Mouse (Mus musculus) intestine, embryonic 16.5 days (tissue): ENCODE measurements around the gene Hs3st5. TPM values are rescaled to one million over a fixed set of nuclear protein-coding genes. Genes with fewer than 3 reads are reported as not detected.

ENCODE experiments used
- ATAC-seq: fragments of 200-750 bp; cut with Nextera tagmentation; 2 replicates; pipeline ENCODE4 v1.8.0; 2017; ENCODE audit warnings: moderate TSS enrichment, moderate library complexity
- H3K27ac ChIP-seq: fragments of 300-500 bp; sonication (generic); 2 replicates; pipeline ENCODE4 v1.5.1; 2014; ENCODE audit warnings: mild to moderate bottlenecking, low read length
- H3K27me3 ChIP-seq: fragments of 300-500 bp; sonication (generic); replicated peaks from 2 replicates; pipeline ENCODE4 v1.6.1; 2014; ENCODE audit warnings: low read length, control low read depth, mixed read lengths; ENCODE audit not compliant: control insufficient read depth, insufficient read depth
- H3K36me3 ChIP-seq: fragments of 300-500 bp; sonication (generic); 2 replicates; pipeline ENCODE4 v1.6.1; 2014; ENCODE audit warnings: low read length, control low read depth; ENCODE audit not compliant: control insufficient read depth, insufficient read depth
- H3K4me1 ChIP-seq: fragments of 300-500 bp; sonication (generic); 2 replicates; pipeline ENCODE4 v1.6.1; 2014; ENCODE audit warnings: low read length, control low read depth, mixed read lengths; ENCODE audit not compliant: control insufficient read depth, insufficient read depth
- H3K4me2 ChIP-seq: fragments of 300-500 bp; sonication (generic); 2 replicates; pipeline ENCODE4 v1.6.1; 2014; ENCODE audit warnings: low read depth, low read length, control low read depth
- H3K4me3 ChIP-seq: fragments of 300-500 bp; sonication (generic); 2 replicates; pipeline ENCODE4 v1.5.1; 2014; ENCODE audit warnings: mild to moderate bottlenecking, low read length
- H3K9ac ChIP-seq: fragments of 300-500 bp; sonication (generic); 2 replicates; pipeline ENCODE4 v1.6.1; 2014; ENCODE audit warnings: low read depth, low read length
- H3K9me3 ChIP-seq: fragments of 300-500 bp; sonication (generic); 2 replicates; pipeline ENCODE4 v1.6.1; 2016; ENCODE audit warnings: low read length, control low read depth; ENCODE audit not compliant: control insufficient read depth
- whole genome bisulfite sequencing: fragments of 180-500 bp; shearing (Covaris S2); extraction: QIAGEN DNeasy Blood & Tissue Kit; methylation state at CpG from one replicate; pipeline ENCODE4 v1.1.7; 2014; 5-methylcytosine and 5-hydroxymethylcytosine counted together
- polyA plus RNA-seq: library from polyadenylated mRNA; unstranded; fragments of >200 nt; fragmentation: Nextera tagmentation; extraction: Ambion mirVana; gene quantifications from 2 replicates; pipeline ENCODE4 v1.2.1, GENCODE M21; 2015

The Hs3st5 gene
- polyA plus RNA-seq, 1 experiment from 2014 or later: 1.4 TPM

- H3K36me3 ChIP-seq: no peaks in the 10 kb centered on the region
- WGBS: 80% methylated on average over 5 of the region's 5 CpGs
- no peaks in the 10 kb centered on the region for H3K9me3 ChIP-seq
- no peak overlapping the region for H3K27ac ChIP-seq
- no peak overlapping the region for H3K4me2 ChIP-seq
- ATAC-seq: no peak
- no peaks in the 10 kb centered on the region for H3K27me3 ChIP-seq
- no peak overlapping the region for H3K9ac ChIP-seq
- H3K4me1 ChIP-seq: no peaks in the 10 kb centered on the region
- no peak overlapping the region for H3K4me3 ChIP-seq
These were observed 299.2 kb downstream of the Hs3st5 start for GRCm38 (mm10) chr10:36805788-36806187.

GRCm38 (mm10) chr10:36807007-36807406 is 300.4 kb downstream of the Hs3st5 start:
- Histone ChIP-seq H3K9me3 (no peaks in the 10 kb centered on the region), H3K36me3 (no peaks in the 10 kb centered on the region), H3K4me2 (no peak overlapping the region), H3K27me3 (no peaks in the 10 kb centered on the region), H3K9ac (no peak overlapping the region), H3K4me1 (no peaks in the 10 kb centered on the region), H3K27ac (no peak overlapping the region), H3K4me3 (no peak overlapping the region)
- no peak for ATAC-seq
- WGBS: 69% methylated on average over 5 of the region's 5 CpGs

DNA sequence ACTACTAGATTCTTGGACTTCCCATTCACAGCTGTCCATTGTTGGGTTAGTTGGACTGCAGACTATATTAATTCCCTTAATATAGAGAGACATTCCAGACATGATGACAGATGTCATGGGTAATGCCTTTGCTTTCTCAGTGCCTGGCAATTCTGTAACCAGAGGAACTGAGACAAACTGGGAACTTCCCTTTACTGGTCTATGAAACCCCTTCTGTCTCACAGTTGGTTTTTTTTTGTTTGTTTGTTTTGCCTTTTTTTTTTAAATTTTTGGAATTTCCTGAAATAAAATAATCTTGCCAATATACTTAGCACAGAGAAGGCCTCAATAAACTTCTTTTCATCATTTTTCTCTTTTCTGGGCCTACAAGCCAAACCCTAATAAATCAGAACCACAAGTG is 312.3 kb downstream of the Hs3st5 start:
- Histone ChIP-seq H3K4me3 (no peak overlapping the region), H3K4me1 (no peaks in the 10 kb centered on the region), H3K9ac (no peak overlapping the region), H3K27ac (no peak overlapping the region), H3K9me3 (no peaks in the 10 kb centered on the region), H3K4me2 (no peak overlapping the region), H3K27me3 (no peaks in the 10 kb centered on the region), H3K36me3 (no peaks in the 10 kb centered on the region)
- no peak for ATAC-seq

GRCm38 (mm10) chr10:36829079-36829478 is 322.5 kb downstream of the Hs3st5 start:
- ATAC-seq: no peak
- no peaks in the 10 kb centered on the region for H3K4me1 ChIP-seq

DNA sequence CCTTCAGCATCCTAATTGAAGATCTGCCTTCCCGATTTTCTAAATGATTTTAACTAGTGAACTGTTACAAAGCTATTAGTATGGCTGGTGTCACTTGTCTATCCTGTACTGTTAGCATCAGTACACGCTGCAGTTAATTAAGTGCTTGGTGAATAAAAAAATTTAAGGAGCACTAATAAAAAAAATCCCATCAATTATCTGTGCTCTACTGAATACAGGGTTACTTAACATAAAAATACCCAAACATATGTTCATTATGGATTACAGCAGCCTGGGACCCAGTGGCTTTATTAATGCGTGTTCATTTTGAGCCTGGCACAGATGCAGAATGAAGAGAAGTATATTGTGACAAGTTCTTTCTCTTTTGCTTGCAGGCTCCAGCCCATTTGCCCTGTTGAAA is 325.6 kb downstream of the Hs3st5 start:
- 84% methylated on average over 3 of the region's 3 CpGs for WGBS
- no peaks in the 10 kb centered on the region for H3K27me3 ChIP-seq
- no peak overlapping the region for H3K4me3 ChIP-seq
- H3K9me3 ChIP-seq: no peaks in the 10 kb centered on the region
- H3K27ac ChIP-seq: no peak overlapping the region
- ATAC-seq: no peak
- H3K4me2 ChIP-seq: no peak overlapping the region
- H3K4me1 ChIP-seq: no peaks in the 10 kb centered on the region
- no peak overlapping the region for H3K9ac ChIP-seq
- H3K36me3 ChIP-seq: no peaks in the 10 kb centered on the region

More at GRCm38 (mm10) chr10:36829079-36829478, 322.5 kb downstream of the Hs3st5 start:
- Histone ChIP-seq H3K4me3 (no peak overlapping the region), H3K27ac (no peak overlapping the region), H3K4me2 (no peak overlapping the region), H3K36me3 (no peaks in the 10 kb centered on the region), H3K9ac (no peak overlapping the region), H3K27me3 (no peaks in the 10 kb centered on the region), H3K9me3 (no peaks in the 10 kb centered on the region)
- 73% methylated on average over 3 of the region's 3 CpGs for WGBS

- Histone ChIP-seq H3K36me3 (no peaks in the 10 kb centered on the region), H3K27me3 (no peaks in the 10 kb centered on the region), H3K4me1 (no peaks in the 10 kb centered on the region), H3K9me3 (no peaks in the 10 kb centered on the region), H3K4me3 (no peak overlapping the region), H3K9ac (no peak overlapping the region), H3K27ac (no peak overlapping the region), H3K4me2 (no peak overlapping the region)
- WGBS: 17% methylated on average over 5 of the region's 5 CpGs
- no peak for ATAC-seq
These were observed 327.6 kb downstream of the Hs3st5 start for GRCm38 (mm10) chr10:36834224-36834623.

DNA sequence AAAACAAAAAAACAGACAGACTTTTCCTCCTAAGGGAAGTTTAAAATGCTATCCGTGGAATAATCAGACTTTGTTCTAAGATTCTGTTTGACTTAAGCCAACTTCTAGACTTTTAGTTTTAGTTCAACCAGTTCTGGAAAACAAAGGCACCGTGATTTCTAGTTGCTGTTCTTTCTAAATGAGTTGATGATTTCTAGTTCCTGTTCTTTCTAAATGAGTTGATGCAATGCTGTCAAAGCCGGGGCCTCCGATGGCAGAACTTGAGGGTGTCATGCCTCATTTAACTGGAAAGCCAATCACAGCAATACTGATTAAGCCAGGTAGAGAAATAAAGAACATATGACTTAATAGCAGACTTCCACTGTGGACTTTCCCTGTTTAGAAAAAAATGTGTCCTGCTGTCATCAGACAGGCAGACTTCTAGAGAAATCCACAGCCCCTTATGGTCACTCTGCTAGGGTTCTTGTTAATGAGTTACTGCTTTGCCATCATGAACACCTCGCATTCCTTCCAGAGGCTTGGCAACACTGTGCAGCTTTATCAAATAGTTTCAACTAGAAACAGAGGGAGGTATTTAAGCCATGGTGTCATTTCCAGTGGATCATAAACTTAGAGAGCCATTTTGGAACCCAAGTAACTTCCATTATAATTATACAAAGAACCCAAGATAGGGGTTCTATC is 329.4 kb downstream of the Hs3st5 start:
- Histone ChIP-seq H3K4me3 (no peak overlapping the region), H3K27me3 (no peaks in the 10 kb centered on the region), H3K9me3 (no peaks in the 10 kb centered on the region), H3K4me2 (no peak overlapping the region), H3K36me3 (no peaks in the 10 kb centered on the region), H3K27ac (no peak overlapping the region), H3K9ac (no peak overlapping the region), H3K4me1 (no peaks in the 10 kb centered on the region)
- 76% methylated on average over 5 of the region's 5 CpGs for WGBS
- ATAC-seq: no peak

GRCm38 (mm10) chr10:36850231-36850630 is 343.6 kb downstream of the Hs3st5 start:
- 85% methylated on average over 3 of the region's 3 CpGs for WGBS
- H3K4me1 ChIP-seq: no peaks in the 10 kb centered on the region
- ATAC-seq: no peak
- no peaks in the 10 kb centered on the region for H3K9me3 ChIP-seq
- no peaks in the 10 kb centered on the region for H3K36me3 ChIP-seq
- no peak overlapping the region for H3K27ac ChIP-seq
- H3K27me3 ChIP-seq: no peaks in the 10 kb centered on the region
- no peak overlapping the region for H3K4me3 ChIP-seq
- H3K9ac ChIP-seq: no peak overlapping the region
- H3K4me2 ChIP-seq: no peak overlapping the region

- Histone ChIP-seq H3K4me2 (no peak overlapping the region), H3K4me3 (no peak overlapping the region), H3K27me3 (no peaks in the 10 kb centered on the region), H3K27ac (no peak overlapping the region), H3K4me1 (no peaks in the 10 kb centered on the region), H3K9ac (no peak overlapping the region), H3K9me3 (no peaks in the 10 kb centered on the region), H3K36me3 (no peaks in the 10 kb centered on the region)
- WGBS: 85% methylated on average over 2 of the region's 2 CpGs
- ATAC-seq: no peak
These were observed 355.7 kb downstream of the Hs3st5 start for GRCm38 (mm10) chr10:36862127-36862895.
